Mouse (Mus musculus) T-helper 1 cell (primary cell): Measurements from ENCODE around the gene Lima1.

Source experiments
- in situ Hi-C: fragments of 300-600 bp; cut with MboI, MseI; formaldehyde crosslinking; loops from one replicate; pipeline ENCODE4 v1.15.1; 2025; ENCODE audit warnings: high pct_unique_total_duplicates

Lima1 gene

GRCm38 (mm10) chr15:99736675-99737074 is 138.6 kb downstream of the Lima1 start:
- in situ Hi-C loops: no loop called here

DNA sequence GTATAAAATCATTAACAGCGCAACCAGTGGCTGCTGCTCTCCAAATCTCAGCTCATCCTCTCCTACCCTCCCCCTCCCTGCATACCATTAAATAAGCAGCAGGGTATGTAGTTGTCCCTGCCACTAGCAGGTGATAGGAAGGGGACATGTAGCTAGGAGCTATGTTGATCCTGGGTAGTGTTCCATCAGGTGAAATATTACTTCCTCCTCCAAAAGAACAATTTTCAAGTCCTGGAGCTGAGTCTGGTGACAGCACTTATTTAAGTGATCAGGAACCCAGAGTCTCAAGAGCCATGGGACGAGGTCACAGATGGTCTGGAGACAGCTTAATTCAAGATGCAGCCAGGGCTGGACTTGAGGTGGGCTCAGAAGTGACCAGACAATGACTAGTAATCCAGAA is 139.6 kb downstream of the Lima1 start:
- in situ Hi-C loops: no loop called here

DNA sequence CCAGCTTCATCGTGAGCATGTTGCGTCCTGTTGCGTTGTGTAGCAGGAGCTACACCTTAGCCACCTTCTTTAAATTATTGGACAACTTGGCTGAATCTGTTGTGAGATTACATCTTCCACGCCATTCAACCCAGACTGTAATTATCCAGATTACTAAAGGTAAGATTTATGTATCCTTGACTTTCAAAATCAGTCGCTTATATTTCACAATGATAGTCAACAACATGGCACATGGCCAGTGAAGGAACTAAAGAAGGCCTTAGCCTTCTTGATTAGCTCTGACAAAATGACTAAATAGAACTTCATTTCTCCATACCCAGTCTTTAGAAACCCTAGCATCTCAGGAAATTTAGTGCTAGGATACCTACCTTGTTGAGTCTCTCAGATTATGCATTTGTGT is 142.1 kb downstream of the Lima1 start:
- in situ Hi-C loops: no loop called here

DNA sequence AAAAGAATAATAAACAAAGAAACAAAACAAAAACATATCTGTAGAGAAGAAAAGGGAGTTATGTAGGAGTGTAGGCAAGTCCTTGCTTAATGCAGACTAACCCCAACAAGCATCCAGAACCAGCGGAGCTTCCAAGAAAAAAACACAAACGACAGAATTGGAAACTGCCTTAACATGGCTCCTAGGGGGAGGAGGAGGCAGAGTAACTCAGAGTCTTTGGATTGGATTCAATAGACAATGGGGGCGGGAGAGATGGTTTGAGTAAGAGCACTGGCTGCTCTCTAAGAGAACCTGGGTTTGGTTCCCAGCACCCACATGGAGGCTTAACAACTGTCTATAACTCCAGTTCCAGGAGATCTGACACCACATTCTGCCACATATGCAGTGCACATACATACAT is 143.6 kb downstream of the Lima1 start:
- in situ Hi-C loops: no loop called here

DNA sequence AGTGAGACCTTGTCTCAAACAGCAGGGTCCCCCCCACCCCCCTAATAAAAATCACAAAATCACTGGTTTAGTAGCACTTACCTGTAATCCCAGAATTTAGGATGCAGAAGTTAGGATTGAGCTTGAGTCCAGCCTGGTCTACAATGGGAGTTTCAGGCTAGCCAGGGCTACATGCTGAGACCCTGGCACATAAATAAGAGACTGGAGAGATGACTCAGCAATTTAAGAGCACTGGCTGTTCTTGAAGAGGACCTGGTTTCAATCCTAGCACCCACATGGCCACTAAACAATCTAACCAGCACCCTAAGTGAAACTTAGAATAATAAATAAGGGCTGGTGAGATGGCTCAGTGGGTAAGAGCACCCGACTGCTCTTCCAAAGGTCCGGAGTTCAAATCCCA is 144.1 kb downstream of the Lima1 start:
- in situ Hi-C loops: no loop called here

DNA sequence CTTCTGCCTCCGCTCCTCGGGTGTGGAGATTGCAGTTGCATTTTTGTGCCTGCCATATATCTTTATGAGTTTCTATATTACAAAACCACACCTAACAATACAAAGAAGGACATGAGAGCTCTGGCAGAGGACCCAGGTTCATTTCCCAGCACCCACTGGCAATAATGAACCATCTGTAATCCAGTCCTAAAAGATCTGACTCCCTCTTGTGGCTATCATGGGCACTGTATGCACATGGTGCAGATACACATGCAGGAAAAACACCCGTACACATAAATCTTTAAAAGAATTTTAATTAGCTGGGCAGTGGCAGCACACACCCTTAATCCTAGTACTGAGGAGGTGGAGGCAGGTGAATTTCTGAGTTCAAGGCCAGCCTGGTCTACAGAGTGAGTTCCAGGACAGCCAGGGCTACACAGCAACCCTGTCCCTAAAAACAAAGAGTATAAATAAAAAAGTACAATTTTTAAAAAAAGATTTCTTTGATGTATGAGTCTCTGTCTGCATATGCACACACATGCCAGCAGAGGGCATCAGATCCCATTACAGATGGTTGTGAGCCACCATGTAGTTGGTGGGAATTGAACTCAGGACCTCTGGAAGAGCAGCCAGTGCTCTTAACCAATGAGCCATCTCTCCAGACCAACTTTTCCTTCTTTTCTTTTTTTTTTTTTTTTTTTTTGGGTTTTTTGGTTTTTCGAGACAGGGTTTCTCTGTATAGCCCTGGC is 146.0 kb downstream of the Lima1 start:
- in situ Hi-C loops: loop anchor here (5.0 kb wide), 1 partner anchor 43 kb away; the partner anchor contains the start of gene Cers5
